Mouse (Mus musculus) myocyte (in vitro differentiated cells): ENCODE measurements around the gene Plekhg2. TPM values are rescaled to one million over a fixed set of nuclear protein-coding genes. Genes with fewer than 3 reads are reported as not detected.

Source experiments
- H3K27me3 ChIP-seq: one replicate; pipeline ENCODE4 v1.6.1; 2011; ENCODE audit not compliant: control insufficient read depth, insufficient read depth, insufficient read length
- H3K36me3 ChIP-seq: one replicate; pipeline ENCODE4 v1.6.1; 2011; ENCODE audit not compliant: control insufficient read depth, insufficient read depth
- H3K4me2 ChIP-seq: one replicate; pipeline ENCODE4 v1.6.1; 2011; ENCODE audit warnings: low read depth, control low read depth
- H3K4me3 ChIP-seq: one replicate; pipeline ENCODE4 v1.5.1; 2011; ENCODE audit warnings: mild to moderate bottlenecking, control low read depth, moderate library complexity
- H3K79me2 ChIP-seq: one replicate; pipeline ENCODE4 v1.6.1; 2011; ENCODE audit not compliant: control insufficient read depth, insufficient read depth
- H3ac ChIP-seq: one replicate; pipeline ENCODE4 v1.6.1; 2011; ENCODE audit not compliant: control insufficient read depth, insufficient read length
- CEBPB ChIP-seq: IDR thresholded peaks from 2 replicates; pipeline ENCODE4 v1.6.1; 2011; ENCODE audit warnings: mild to moderate bottlenecking, moderate library complexity; ENCODE audit not compliant: poor library complexity, insufficient read depth, severe bottlenecking
- E2F4 ChIP-seq: IDR thresholded peaks from one replicate; pipeline ENCODE4 v1.6.1; 2011; ENCODE audit warnings: mild to moderate bottlenecking, control low read depth, moderate library complexity; ENCODE audit not compliant: insufficient read depth
- MAX ChIP-seq: IDR thresholded peaks from one replicate; pipeline ENCODE4 v1.6.1; 2011; ENCODE audit warnings: low read depth, mild to moderate bottlenecking, control low read depth
- MYOD1 ChIP-seq, 3 experiments: IDR thresholded peaks; one replicate each; pipeline ENCODE4 v1.6.1; 2011; ENCODE audit warnings: control low read depth in 2 of 3, low read depth in 2 of 3, mild to moderate bottlenecking in 2 of 3, moderate library complexity in 1 of 3; ENCODE audit not compliant: insufficient read length in 2 of 3, control insufficient read depth in 1 of 3
- MYOG ChIP-seq, 3 experiments: IDR thresholded peaks; one replicate each; pipeline ENCODE4 v1.6.1; 2011; ENCODE audit warnings: control low read depth in 2 of 3, low read depth in 2 of 3, mild to moderate bottlenecking in 2 of 3; ENCODE audit not compliant: insufficient read length in 2 of 3, control insufficient read depth in 1 of 3, insufficient read depth in 1 of 3
- POLR2A ChIP-seq: IDR thresholded peaks from one replicate; pipeline ENCODE4 v1.6.1; 2011; ENCODE audit warnings: low read depth, mild to moderate bottlenecking, control low read depth, moderate library complexity; ENCODE audit not compliant: insufficient read length
- POLR2AphosphoS2 ChIP-seq: IDR thresholded peaks from one replicate; pipeline ENCODE4 v1.6.1; 2011; ENCODE audit warnings: low read depth, control low read depth; ENCODE audit not compliant: insufficient read length
- REST ChIP-seq: IDR thresholded peaks from one replicate; pipeline ENCODE4 v1.6.1; 2011; ENCODE audit warnings: mild to moderate bottlenecking, control low read depth, moderate library complexity; ENCODE audit not compliant: insufficient read depth, insufficient read length
- SRF ChIP-seq: IDR thresholded peaks from one replicate; pipeline ENCODE4 v1.6.1; 2011; ENCODE audit warnings: low read depth; ENCODE audit not compliant: control insufficient read depth, insufficient read length
- TCF12 ChIP-seq: IDR thresholded peaks from one replicate; pipeline ENCODE4 v1.6.1; 2011; ENCODE audit warnings: mild to moderate bottlenecking, control low read depth; ENCODE audit not compliant: poor library complexity, insufficient read depth, severe bottlenecking
- TCF3 ChIP-seq: IDR thresholded peaks from one replicate; pipeline ENCODE4 v1.6.1; 2011; ENCODE audit warnings: low read depth, control low read depth; ENCODE audit not compliant: insufficient read length
- USF1 ChIP-seq: IDR thresholded peaks from one replicate; pipeline ENCODE4 v1.6.1; 2011; ENCODE audit warnings: low read depth, mild to moderate bottlenecking, control low read depth, moderate library complexity
- polyA plus RNA-seq: library from polyadenylated mRNA; unstranded; fragments of >200 nt; fragmentation: generic; extraction: Trizol; gene quantifications from one replicate; pipeline ENCODE4 v1.2.1, GENCODE M21; 2012; ENCODE audit warnings: missing spikeins

The Plekhg2 gene
- polyA plus RNA-seq, 1 experiment = 15.8 TPM

DNA sequence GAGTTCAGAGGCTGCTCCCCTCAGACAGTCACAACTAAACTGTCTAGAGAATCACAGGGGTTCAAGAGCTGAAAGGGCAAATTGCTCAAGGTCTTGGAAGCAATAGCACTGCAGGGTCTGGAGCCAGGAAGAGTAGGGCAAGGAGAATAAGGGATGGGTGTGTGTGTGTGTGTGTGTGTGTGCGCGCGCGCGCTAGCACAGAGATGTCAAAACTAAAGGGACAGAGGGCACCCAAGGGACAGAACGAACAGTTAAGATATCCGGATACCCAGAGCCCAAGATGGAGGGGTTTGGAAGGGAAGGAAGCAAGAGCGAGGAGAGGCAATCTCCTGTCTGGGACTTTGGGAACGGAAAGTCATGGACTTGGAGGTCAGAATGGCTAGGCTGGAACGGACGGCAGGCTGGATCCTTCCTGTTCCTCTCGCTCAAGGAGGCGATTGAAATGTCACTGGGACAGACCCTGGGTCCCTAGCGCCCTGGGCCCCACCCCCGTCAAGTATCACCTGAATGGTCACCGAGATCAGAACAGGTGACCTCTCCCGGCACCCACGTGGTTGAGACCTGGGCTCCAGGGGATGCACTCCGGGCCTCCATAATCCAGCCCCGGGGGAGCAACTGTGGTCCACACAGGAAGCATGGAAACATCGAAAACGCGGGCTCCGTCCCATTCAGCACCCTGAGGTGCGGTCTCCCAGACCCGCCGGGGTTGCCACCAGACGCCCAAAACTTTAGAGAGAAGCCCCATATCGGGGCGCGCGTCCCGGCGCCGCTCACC is 61.1 kb downstream of the Plekhg2 start:
- Histone ChIP-seq H3K4me3 (peak overlapping the region; percentile 72), H3K79me2 (peaks cover 8% of the 10 kb centered on the region), H3K36me3 (no peaks in the 10 kb centered on the region), H3K4me2 (peak overlapping the region; percentile 82), H3ac (peak overlapping the region; percentile 95), H3K27me3 (no peaks in the 10 kb centered on the region)
- TF ChIP-seq E2F4 (no peak), MYOD1 (IDR thresholded peaks at IDR 0.05; ENCODE audit: control insufficient read depth in 1 of 3, insufficient read length in 2 of 3, low read depth in 2 of 3) (no peak), MAX (no peak)

GRCm38 (mm10) chr7:28309737-28310136 is 62.7 kb downstream of the Plekhg2 start:
- Histone ChIP-seq H3K27me3 (no peaks in the 10 kb centered on the region), H3ac (no peak overlapping the region), H3K36me3 (no peaks in the 10 kb centered on the region), H3K4me3 (no peak overlapping the region), H3K4me2 (no peak overlapping the region), H3K79me2 (peaks cover 8% of the 10 kb centered on the region)
- TF ChIP-seq TCF12 (no peak), MAX (no peak), POLR2AphosphoS2 (no peak), CEBPB (no peak), E2F4 (no peak), REST (no peak), SRF (no peak), POLR2A (no peak), MYOD1 (IDR thresholded peaks at IDR 0.05; ENCODE audit: control insufficient read depth in 1 of 3, insufficient read length in 2 of 3, low read depth in 2 of 3) (no peak), USF1 (no peak), TCF3 (no peak), MYOG (IDR thresholded peaks at IDR 0.05; ENCODE audit: control insufficient read depth in 1 of 3, insufficient read depth in 1 of 3, insufficient read length in 2 of 3, low read depth in 2 of 3) (no peak)

Other genes starting within 250 kb of the Plekhg2 start
- gene 9530053A07Rik, start 243.1 kb downstream of the Plekhg2 start, polyA plus RNA-seq = 0.11 TPM
- 155 TPM for gene Fbl, start 202.9 kb downstream of the Plekhg2 start, polyA plus RNA-seq
- gene Dyrk1b, start 193.1 kb downstream of the Plekhg2 start, polyA plus RNA-seq = 25.1 TPM
- gene Eid2, start 104.7 kb downstream of the Plekhg2 start, polyA plus RNA-seq = 6.5 TPM
- 6.1 TPM for gene Eid2b, start 94.9 kb downstream of the Plekhg2 start, polyA plus RNA-seq
- gene Selenov, start 81.4 kb downstream of the Plekhg2 start, polyA plus RNA-seq = not detected
- gene Dll3, start 70.4 kb downstream of the Plekhg2 start, polyA plus RNA-seq = 0.02 TPM
- 83.6 TPM for gene Timm50, start 60.5 kb downstream of the Plekhg2 start, polyA plus RNA-seq
- 84.2 TPM for gene Supt5, start 33.9 kb downstream of the Plekhg2 start, polyA plus RNA-seq
- gene Rps16, start 21.9 kb downstream of the Plekhg2 start, polyA plus RNA-seq = 4,542 TPM
- 7.5 TPM for gene Zfp36, start 7.7 kb upstream of the Plekhg2 start, polyA plus RNA-seq
- 34.2 TPM for gene Med29, start 20.1 kb upstream of the Plekhg2 start, polyA plus RNA-seq
- gene Paf1, start 20.4 kb upstream of the Plekhg2 start, polyA plus RNA-seq = 34.3 TPM
- not detected for gene Gmfg, start 64.8 kb upstream of the Plekhg2 start, polyA plus RNA-seq
- not detected for gene Lrfn1, start 79.4 kb upstream of the Plekhg2 start, polyA plus RNA-seq
- gene Ifnl2, start 137.9 kb upstream of the Plekhg2 start, polyA plus RNA-seq = not detected
- not detected for gene Ifnl3, start 150.2 kb upstream of the Plekhg2 start, polyA plus RNA-seq
- gene Sycn, start 168.3 kb upstream of the Plekhg2 start, polyA plus RNA-seq = not detected
- gene Nccrp1, start 174.7 kb upstream of the Plekhg2 start, polyA plus RNA-seq = 0.07 TPM
- 29.4 TPM for gene Samd4b, start 225.5 kb upstream of the Plekhg2 start, polyA plus RNA-seq
- 27.5 TPM for gene Pak4, start 225.6 kb upstream of the Plekhg2 start, polyA plus RNA-seq